Mouse (Mus musculus) heart, postnatal 4 days (tissue): Measurements from ENCODE around the gene Wdr1. TPM values are rescaled to one million over a fixed set of nuclear protein-coding genes. Genes with fewer than 3 reads are reported as not detected.
"Not testable (repeated sequence)": the region's sequence is repeated elsewhere in the genome, so short reads cannot be mapped to it uniquely, and the experiment has no call there.

ENCODE experiments used
- DNase-seq: peaks from one replicate; pipeline ENCODE4 v3.0.0; 2021
- total RNA-seq, 2 experiments: library from RNA; stranded (reverse); gene quantifications; 2 replicates each; pipeline ENCODE4 v1.2.3; 2021

The Wdr1 gene
- total RNA-seq: 100 to 1,000 TPM; 238 to 243 TPM

GRCm38 (mm10) chr5:38563121-38563520, at the start of gene Wdr1:
Gene Wdr1 (minus strand): TSS chr5:38563221.
- no peak for DNase-seq

- no peak for DNase-seq
Measured at GRCm38 (mm10) chr5:38611118-38611517, 48.1 kb upstream of the Wdr1 start.

GRCm38 (mm10) chr5:38608219-38608618, 45.2 kb upstream of the Wdr1 start:
- DNase-seq: not testable (repeated sequence)

GRCm38 (mm10) chr5:38598647-38599304, 35.8 kb upstream of the Wdr1 start:
- no peak for DNase-seq

DNA sequence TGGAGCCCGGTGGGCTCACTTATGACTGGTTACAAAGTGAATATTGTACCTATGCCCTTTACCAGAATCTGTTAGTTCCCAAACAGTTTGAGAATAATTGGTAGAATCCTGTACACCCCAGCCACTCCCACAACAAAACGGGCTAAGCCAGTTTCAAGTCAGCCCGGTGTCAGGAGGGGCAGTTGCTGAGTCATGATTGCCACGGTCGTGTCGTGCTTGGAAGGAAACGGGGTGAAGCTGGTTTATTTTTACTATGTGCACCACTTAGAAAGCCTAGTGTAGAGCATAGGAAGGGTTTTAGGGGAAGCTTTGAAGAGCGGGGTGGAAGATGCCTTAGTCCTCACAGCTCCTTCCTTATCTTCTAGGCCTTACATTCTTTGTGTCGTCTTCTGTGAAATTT, 25.9 kb upstream of the Wdr1 start:
- no peak for DNase-seq

- no peak for DNase-seq
Measured at GRCm38 (mm10) chr5:38585450-38585849, 22.4 kb upstream of the Wdr1 start.

- no peak for DNase-seq
Measured at GRCm38 (mm10) chr5:38583026-38583425, 20.0 kb upstream of the Wdr1 start.

DNA sequence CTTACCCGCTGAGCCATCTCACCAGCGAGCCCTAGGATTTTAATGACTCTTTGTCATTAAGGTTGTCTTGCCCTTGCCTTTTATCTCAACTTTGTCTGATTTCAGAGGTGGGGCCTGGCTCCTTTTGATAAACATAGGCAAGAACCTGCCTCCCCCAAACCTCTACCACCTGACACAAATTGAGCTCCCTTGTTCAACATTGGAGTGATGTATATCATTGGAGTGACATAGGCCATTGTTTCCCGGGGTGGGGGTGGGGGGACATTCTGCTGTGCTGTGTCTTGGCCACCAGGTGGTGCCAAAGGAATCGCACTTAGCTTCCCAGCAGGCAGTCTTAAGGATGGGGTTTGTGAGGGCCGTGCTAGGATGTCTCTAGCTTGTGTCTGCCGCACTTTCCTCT, 17.7 kb upstream of the Wdr1 start:
- peak; percentile 36 for DNase-seq

GRCm38 (mm10) chr5:38570876-38571275, 7.9 kb upstream of the Wdr1 start:
- no peak for DNase-seq

- no peak for DNase-seq
Measured at GRCm38 (mm10) chr5:38568652-38569051, 5.6 kb upstream of the Wdr1 start.

DNA sequence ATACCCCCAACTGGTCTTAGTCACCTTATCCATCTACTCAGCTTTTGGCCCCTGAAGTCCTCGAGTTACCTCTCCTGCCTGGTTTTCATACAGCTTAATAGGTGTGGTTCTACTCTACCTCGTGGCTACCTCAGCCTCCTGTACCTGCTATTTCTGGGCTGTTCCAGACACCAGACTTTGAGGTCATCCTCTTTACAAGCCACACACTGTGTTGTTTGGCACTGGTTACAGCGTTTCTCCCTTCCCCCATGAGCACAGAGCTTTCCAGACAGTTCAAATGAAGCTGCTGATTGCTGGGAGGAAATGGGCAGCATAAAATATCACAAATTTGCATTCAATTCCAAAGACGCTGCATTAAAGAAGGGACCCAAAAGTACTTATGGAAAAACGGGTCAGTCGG, 1.8 kb upstream of the Wdr1 start:
- no peak for DNase-seq

GRCm38 (mm10) chr5:38561426-38562024, 1.5 kb downstream of the Wdr1 start:
- peak; percentile 99 for DNase-seq

- peak; percentile 54 for DNase-seq
Measured at GRCm38 (mm10) chr5:38560586-38561425, 2.2 kb downstream of the Wdr1 start.

DNA sequence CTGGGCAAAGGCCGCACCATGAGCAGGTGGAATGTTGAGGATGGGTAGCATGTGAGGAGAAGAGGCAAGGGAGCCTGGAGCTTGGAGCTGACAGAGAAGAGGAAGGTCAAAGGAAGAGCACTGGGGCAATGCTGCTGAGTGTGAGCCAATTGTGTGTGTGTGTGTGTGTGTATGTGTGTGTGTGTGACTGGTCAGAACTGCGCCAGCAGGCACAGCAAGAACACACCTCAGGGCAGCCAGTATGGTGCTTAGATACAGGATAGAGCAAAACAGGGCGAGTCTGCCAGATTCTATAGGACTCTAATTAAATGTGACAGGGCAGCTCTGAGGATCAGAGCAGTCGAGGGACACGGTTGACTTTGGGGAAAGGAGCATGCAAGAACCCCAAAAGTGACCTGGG, 4.2 kb downstream of the Wdr1 start:
- DNase-seq: peak; percentile 18

DNA sequence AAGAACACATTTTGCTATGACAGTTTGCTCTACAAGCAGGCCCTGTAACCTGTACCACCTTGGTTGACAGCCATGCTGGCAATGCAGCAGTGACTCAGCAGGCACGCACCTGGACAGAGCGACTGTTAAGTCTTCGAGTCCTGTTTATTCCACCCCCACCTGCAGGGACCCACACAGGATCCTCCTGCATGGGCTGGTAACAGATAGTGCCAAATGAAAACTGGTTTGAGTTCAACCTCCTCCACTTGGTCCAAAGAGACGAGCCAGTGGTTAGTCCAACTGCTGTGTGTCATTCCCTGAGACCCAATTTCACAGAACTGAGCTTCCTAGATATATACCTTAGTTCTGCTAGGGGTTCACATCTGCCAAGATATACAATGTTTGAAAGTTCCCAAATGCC, 5.2 kb downstream of the Wdr1 start:
- no peak for DNase-seq

GRCm38 (mm10) chr5:38556406-38556805, 6.6 kb downstream of the Wdr1 start:
- DNase-seq: no peak

- DNase-seq: no peak
Measured at GRCm38 (mm10) chr5:38553953-38554352, 9.1 kb downstream of the Wdr1 start.

DNA sequence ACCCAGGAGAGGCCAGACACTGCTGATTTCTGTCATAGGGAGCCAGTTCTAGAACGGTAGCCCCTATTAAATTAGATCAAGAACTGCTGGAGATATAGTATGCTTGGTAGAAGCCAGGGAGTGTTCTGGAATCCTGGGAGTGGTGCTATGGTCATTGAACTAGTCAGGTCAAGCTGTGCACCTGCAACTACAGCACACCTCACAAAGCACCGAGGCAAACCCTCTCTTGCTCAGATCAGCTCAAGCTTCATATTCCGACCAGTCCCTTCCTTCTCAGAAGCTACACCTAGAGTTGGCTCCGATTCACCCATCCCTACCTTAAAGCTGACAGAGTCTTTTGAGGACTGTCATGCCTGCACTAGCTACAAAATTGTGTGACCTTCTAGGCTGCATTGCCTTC, 9.5 kb downstream of the Wdr1 start:
- DNase-seq: no peak

DNA sequence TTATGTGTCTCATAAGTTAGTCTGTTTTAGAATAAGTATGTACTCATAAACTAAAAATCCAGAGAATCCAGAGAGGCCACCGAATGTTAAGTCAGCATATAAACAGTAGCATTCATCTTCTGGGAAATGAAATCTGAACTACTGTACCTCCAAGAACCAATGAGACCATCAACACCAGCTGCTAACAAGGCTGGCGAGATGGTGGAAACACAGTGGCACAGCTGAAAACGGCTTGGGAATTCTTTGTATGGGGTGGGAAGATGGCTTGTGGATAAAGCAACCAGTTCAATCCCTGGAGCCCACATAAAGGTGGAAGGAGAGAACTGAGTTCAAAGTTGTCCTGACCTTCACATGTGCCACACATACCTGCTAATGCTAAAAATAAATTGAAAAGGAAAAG, 10.4 kb downstream of the Wdr1 start:
- no peak for DNase-seq

DNA sequence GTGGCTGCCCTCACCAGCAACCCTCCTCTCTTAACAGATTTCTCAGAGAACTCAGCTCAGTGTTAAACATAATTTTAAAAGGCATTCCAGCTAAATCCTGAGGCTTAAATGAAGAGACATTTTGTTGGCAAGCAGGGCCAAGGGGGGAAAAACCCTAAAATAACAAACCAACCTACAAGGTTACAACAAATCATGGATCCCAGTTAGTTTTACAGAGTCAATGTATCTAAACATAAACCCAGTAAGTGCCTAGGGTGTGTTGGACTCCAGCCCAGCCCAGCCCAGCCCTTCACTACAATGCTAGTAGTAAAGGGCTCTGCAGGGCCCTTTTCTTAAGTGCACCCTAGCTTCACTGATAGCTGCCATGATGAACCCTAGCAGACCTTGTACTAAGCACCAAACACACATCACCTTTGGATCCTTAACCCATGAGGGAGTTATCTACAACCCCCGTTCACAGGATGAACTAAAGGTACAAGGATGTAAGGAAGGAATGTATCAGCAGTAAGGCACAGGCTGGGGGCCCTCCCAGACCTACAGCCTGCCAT, 12.7 kb downstream of the Wdr1 start:
- peak; percentile 22 for DNase-seq

- DNase-seq: peak; percentile 59
Measured at GRCm38 (mm10) chr5:38549461-38549909, 13.5 kb downstream of the Wdr1 start.

DNA sequence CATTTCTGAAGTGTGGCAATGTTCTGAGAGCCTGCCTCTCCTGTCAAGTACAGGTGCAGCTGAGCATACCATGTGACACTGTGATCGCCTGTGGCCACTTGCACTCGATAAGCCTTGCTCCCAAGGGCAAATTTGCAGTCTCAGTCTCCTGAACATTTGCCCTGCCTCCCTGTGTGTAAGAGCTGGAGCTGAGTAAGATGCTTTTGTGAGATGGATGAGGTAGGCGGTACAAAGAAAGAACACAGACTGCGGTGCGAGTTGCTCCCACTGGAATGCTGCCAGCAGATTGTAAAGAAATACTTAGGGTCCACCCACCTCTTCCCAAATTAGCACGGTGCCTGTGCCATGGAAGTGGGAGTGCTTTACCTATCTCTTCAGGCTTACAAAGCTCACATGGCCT, 15.6 kb downstream of the Wdr1 start:
- peak; percentile 34 for DNase-seq
